ENCODE assay signal across 11 mouse cellular contexts in the genomic region with DNA sequence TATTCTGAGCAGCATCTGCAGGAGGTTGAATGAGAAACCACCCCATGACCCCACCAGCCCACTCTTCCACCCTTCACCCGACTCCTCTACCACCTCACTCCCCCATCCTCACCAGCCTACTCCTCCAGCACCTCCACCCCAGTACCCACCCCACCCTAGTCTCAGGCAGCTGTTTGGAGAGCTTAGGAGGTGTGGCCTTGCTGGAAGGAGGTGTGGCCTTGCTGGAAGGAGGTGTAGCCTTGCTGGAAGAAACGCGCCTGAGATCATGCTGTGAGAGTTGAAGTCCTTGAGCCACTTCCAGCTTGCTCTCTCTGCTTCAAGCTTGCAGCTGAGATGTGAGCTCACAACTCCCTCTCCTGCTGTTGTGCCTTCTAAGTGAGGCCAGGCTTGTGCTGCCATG. TPM values are rescaled to one million over a fixed set of nuclear protein-coding genes. Genes with fewer than 3 reads are reported as not detected.
DNase-seq lines count a peak whose midpoint lies in the region; ATAC-seq and TF ChIP-seq lines count a peak whose summit lies in the region.
"Had no signal": no experiment of that assay in that cellular context is flagged by ENCODE, and none has a peak within 500 bp of the region (broad histone marks: within the 10 kb centered on the region; RNA-seq: fewer than 3 reads in every experiment).

No protein-coding gene starts in this region.

- no peaks in the 10 kb centered on the region for H3K79me2 ChIP-seq in heart, adult 2 months (replicated peaks; ENCODE audit: control insufficient read depth, insufficient read depth, low read length)
- no peaks in the 10 kb centered on the region for H3K79me2 ChIP-seq in CH12.LX (replicated peaks; ENCODE audit: control insufficient read depth, extremely low read depth, insufficient read depth, poor library complexity, severe bottlenecking)

- H3K4me3 ChIP-seq in heart, embryonic 10.5 days: no peak overlapping the region
- H3K4me3 ChIP-seq in heart, adult 2 months: no peak overlapping the region
- no peak overlapping the region for H3K4me3 ChIP-seq in CH12.LX (replicated peaks in 1 of 3; ENCODE audit: low read depth in 2 of 3, low read length in 2 of 3, poor library complexity in 1 of 3)
- H3K4me3 ChIP-seq in lung, postnatal 0 days (ENCODE audit: low read depth, low read length): no peak overlapping the region
- no peak overlapping the region for H3K4me3 ChIP-seq in forebrain, embryonic 16.5 days (replicated peaks; ENCODE audit: low read length)
- no peak overlapping the region for H3K4me3 ChIP-seq in hindbrain, embryonic 12.5 days
- H3K4me3 ChIP-seq: embryonic facial prominence, embryonic 13.5 days; hindbrain, embryonic 13.5 days had no signal

- in situ Hi-C loops in CH12.LX (cut with MboI; ENCODE audit: low pct_ligation_motif_present, low pct_unique_long_range_greater_than_20kb, low sequenced_read_pairs): no loop called here

- TF ChIP-seq EP300 in heart, adult 2 months (IDR thresholded peaks at IDR 0.05; ENCODE audit: insufficient read depth, low read depth, low read length): no peak
- TF ChIP-seq EP300 in CH12.LX (IDR thresholded peaks at IDR 0.05; ENCODE audit: low read length): no peak
- TF ChIP-seq EP300 in lung, postnatal 0 days (IDR thresholded peaks at IDR 0.05): no peak

- peak; percentile 84 for DNase-seq in heart, embryonic 10.5 days (ENCODE audit: low spot score)
- no peak for DNase-seq in heart, adult 2 months
- peak; percentile 25 for DNase-seq in CH12.LX (ENCODE audit: extremely low read depth)
- DNase-seq in c-Kit-positive CD71-positive TER-119-negative erythroid progenitor cells, embryonic 14.5 days (ENCODE audit: low read depth): peak; percentile 30
- DNase-seq in lung, postnatal 0 days (ENCODE audit: low spot score): peak; percentile 51
- no peak for DNase-seq in heart, adult 9 months (ENCODE audit: low spot score in 2 of 2)

- no peaks in the 10 kb centered on the region for H3K4me1 ChIP-seq in heart, embryonic 10.5 days
- H3K4me1 ChIP-seq in heart, adult 2 months (ENCODE audit: control insufficient read depth, insufficient read depth, low read length): no peaks in the 10 kb centered on the region
- H3K4me1 ChIP-seq in CH12.LX (ENCODE audit: control insufficient read depth in 1 of 2, insufficient read depth in 2 of 2): peaks cover 0 to 17% of the 10 kb centered on the region in 2 experiments; a peak in 2 of 4 replicates
- H3K4me1 ChIP-seq in lung, postnatal 0 days (ENCODE audit: insufficient read depth, low read depth, low read length): no peaks in the 10 kb centered on the region
- H3K4me1 ChIP-seq in forebrain, embryonic 16.5 days (replicated peaks; ENCODE audit: control insufficient read depth, insufficient read depth, low read length): no peaks in the 10 kb centered on the region
- H3K4me1 ChIP-seq in hindbrain, embryonic 12.5 days: no peaks in the 10 kb centered on the region
- H3K4me1 ChIP-seq: embryonic facial prominence, embryonic 13.5 days; hindbrain, embryonic 13.5 days had no signal

- H3K36me3 ChIP-seq in heart, embryonic 10.5 days: no peaks in the 10 kb centered on the region
- no peaks in the 10 kb centered on the region for H3K36me3 ChIP-seq in heart, adult 2 months (ENCODE audit: control insufficient read depth, insufficient read depth, low read length)
- no peaks in the 10 kb centered on the region for H3K36me3 ChIP-seq in CH12.LX (replicated peaks in 1 of 2; ENCODE audit: control insufficient read depth in 1 of 2, insufficient read depth in 1 of 2, low read length in 1 of 2)
- H3K36me3 ChIP-seq in lung, postnatal 0 days (ENCODE audit: insufficient read depth, low read length): no peaks in the 10 kb centered on the region
- no peaks in the 10 kb centered on the region for H3K36me3 ChIP-seq in forebrain, embryonic 16.5 days (ENCODE audit: control insufficient read depth, insufficient read depth)
- no peaks in the 10 kb centered on the region for H3K36me3 ChIP-seq in hindbrain, embryonic 12.5 days
- H3K36me3 ChIP-seq: embryonic facial prominence, embryonic 13.5 days; hindbrain, embryonic 13.5 days had no signal

- H3K9ac ChIP-seq in heart, adult 2 months (ENCODE audit: low read depth, low read length): no peak overlapping the region
- no peak overlapping the region for H3K9ac ChIP-seq in CH12.LX (ENCODE audit: insufficient read depth, low read depth)
- no peak overlapping the region for H3K9ac ChIP-seq in lung, postnatal 0 days (replicated peaks; ENCODE audit: low read depth)
- no peak overlapping the region for H3K9ac ChIP-seq in forebrain, embryonic 16.5 days (replicated peaks; ENCODE audit: low read depth, low read length)
- H3K9ac ChIP-seq in hindbrain, embryonic 12.5 days: no peak overlapping the region
- H3K9ac ChIP-seq: embryonic facial prominence, embryonic 13.5 days; hindbrain, embryonic 13.5 days had no signal

- TF ChIP-seq RAD21 in CH12.LX (IDR thresholded peaks at IDR 0.05; ENCODE audit: low read depth, low read length): no peak

- no peak for TF ChIP-seq POLR2A in heart, adult 2 months (IDR thresholded peaks at IDR 0.05; ENCODE audit: insufficient read depth, low read depth, low read length)
- no peak for TF ChIP-seq POLR2A in CH12.LX (IDR thresholded peaks at IDR 0.05; ENCODE audit: low read depth, low read length)

- peak; percentile 58 for ATAC-seq in lung, postnatal 0 days
- ATAC-seq in forebrain, embryonic 16.5 days: no peak
- no peak for ATAC-seq in hindbrain, embryonic 12.5 days (ENCODE audit: low FRiP score)

- intact Hi-C loops in heart, adult 2 months (cut with DNase I): no loop called here

- H3K9me3 ChIP-seq in heart, embryonic 10.5 days: no peaks in the 10 kb centered on the region
- no peaks in the 10 kb centered on the region for H3K9me3 ChIP-seq in CH12.LX (replicated peaks; ENCODE audit: low read length)
- H3K9me3 ChIP-seq in lung, postnatal 0 days (ENCODE audit: low read length): no peaks in the 10 kb centered on the region
- no peaks in the 10 kb centered on the region for H3K9me3 ChIP-seq in forebrain, embryonic 16.5 days (ENCODE audit: control insufficient read depth, low read length)
- H3K9me3 ChIP-seq in hindbrain, embryonic 12.5 days (replicated peaks): no peaks in the 10 kb centered on the region
- H3K9me3 ChIP-seq: embryonic facial prominence, embryonic 13.5 days; hindbrain, embryonic 13.5 days had no signal

- H3K27me3 ChIP-seq in heart, embryonic 10.5 days (ENCODE audit: insufficient read depth, poor library complexity, severe bottlenecking): no peaks in the 10 kb centered on the region; the same call in 1 of the 2 replicates
- no peaks in the 10 kb centered on the region for H3K27me3 ChIP-seq in heart, adult 2 months (ENCODE audit: control insufficient read depth, insufficient read depth, low read length)
- peaks cover 61% of the 10 kb centered on the region for H3K27me3 ChIP-seq in CH12.LX (replicated peaks)
- no peaks in the 10 kb centered on the region for H3K27me3 ChIP-seq in lung, postnatal 0 days (replicated peaks; ENCODE audit: insufficient read depth, low read length)
- no peaks in the 10 kb centered on the region for H3K27me3 ChIP-seq in forebrain, embryonic 16.5 days (replicated peaks; ENCODE audit: control insufficient read depth, insufficient read depth, low read length)
- H3K27me3 ChIP-seq in hindbrain, embryonic 12.5 days: no peaks in the 10 kb centered on the region
- H3K27me3 ChIP-seq: embryonic facial prominence, embryonic 13.5 days; hindbrain, embryonic 13.5 days had no signal

- WGBS in heart, embryonic 10.5 days: 12% methylated on average over 3 of the region's 3 CpGs
- WGBS in heart, adult 2 months: 26% methylated on average over 3 of the region's 3 CpGs
- WGBS in lung, postnatal 0 days: 25% methylated on average over 3 of the region's 3 CpGs
- 25% methylated on average over 3 of the region's 3 CpGs for WGBS in forebrain, embryonic 16.5 days
- 25% methylated on average over 3 of the region's 3 CpGs for WGBS in hindbrain, embryonic 12.5 days

- dilution Hi-C loops in CH12.LX (cut with MboI; ENCODE audit: extremely low pct_ligation_motif_present, extremely low pct_unique_long_range_greater_than_20kb, low sequenced_read_pairs): no loop called here

- no peak for TF ChIP-seq CTCF in heart, adult 2 months (IDR thresholded peaks at IDR 0.05)
- TF ChIP-seq CTCF in CH12.LX (conservative IDR thresholded peaks at IDR 0.05 in 1 of 2, IDR thresholded peaks at IDR 0.05 in 1 of 2; ENCODE audit: low read depth in 2 of 2, low read length in 2 of 2): no peak
- TF ChIP-seq CTCF in lung, postnatal 0 days (IDR thresholded peaks at IDR 0.05): no peak

- H3K27ac ChIP-seq in heart, embryonic 10.5 days: no peak overlapping the region
- no peak overlapping the region for H3K27ac ChIP-seq in heart, adult 2 months
- no peak overlapping the region for H3K27ac ChIP-seq in CH12.LX (ENCODE audit: insufficient read depth, low read depth)
- no peak overlapping the region for H3K27ac ChIP-seq in lung, postnatal 0 days (ENCODE audit: low read length)
- no peak overlapping the region for H3K27ac ChIP-seq in forebrain, embryonic 16.5 days (ENCODE audit: low read length)
- no peak overlapping the region for H3K27ac ChIP-seq in hindbrain, embryonic 12.5 days
- H3K27ac ChIP-seq: embryonic facial prominence, embryonic 13.5 days; hindbrain, embryonic 13.5 days; macrophage had no signal

- H3K4me2 ChIP-seq in CH12.LX (ENCODE audit: insufficient read depth, low read depth, poor library complexity, severe bottlenecking): no peak overlapping the region
- H3K4me2 ChIP-seq in lung, postnatal 0 days (replicated peaks; ENCODE audit: low read depth, low read length): no peak overlapping the region
- no peak overlapping the region for H3K4me2 ChIP-seq in forebrain, embryonic 16.5 days (ENCODE audit: low read length)
- H3K4me2 ChIP-seq in hindbrain, embryonic 12.5 days (replicated peaks): no peak overlapping the region
- H3K4me2 ChIP-seq: embryonic facial prominence, embryonic 13.5 days; hindbrain, embryonic 13.5 days had no signal

TF ChIP-seq in CH12.LX, 34 proteins besides CTCF, POLR2A, EP300 and RAD21:
- TF ChIP-seq ELF1 (IDR thresholded peaks at IDR 0.05; ENCODE audit: low read depth, low read length) (no peak), POLR2AphosphoS2 (IDR thresholded peaks at IDR 0.05; ENCODE audit: low read depth, low read length) (no peak), ZNF384 (IDR thresholded peaks at IDR 0.05; ENCODE audit: low read depth, low read length) (no peak), E2F4 (IDR thresholded peaks at IDR 0.05; ENCODE audit: insufficient replicate concordance, low read depth, low read length) (no peak)

RNA-seq across cellular contexts. Expression of a gene that starts 26.1 kb away (rescaled TPM):
- 10.8 and 11.6 TPM in 2 replicates for polyA plus RNA-seq in heart, embryonic 10.5 days (2016; fragmentation: Nextera tagmentation; extraction: Ambion mirVana)
- 1 to 10 TPM; 3.0 to 4.4 TPM for total RNA-seq in heart, adult 2 months (2021)
- polyA plus RNA-seq in heart, adult 2 months (2012; rRNA removed): 4.6 and 5.2 TPM in 2 replicates
- 5.0 and 7.9 TPM in 2 replicates for total RNA-seq in CH12.LX (2012; rRNA removed)
- 8.7 and 8.9 TPM in 2 replicates for total RNA-seq in CH12.LX (2014; rRNA removed)
- 6.6 and 6.7 TPM in 2 replicates for polyA plus RNA-seq in CH12.LX (2012; ENCODE audit: insufficient read length, low read depth)
- polyA plus RNA-seq in lung, postnatal 0 days (2015; fragmentation: Nextera tagmentation; extraction: Ambion mirVana): 4.2 and 5.6 TPM in 2 replicates
- 4.5 and 4.8 TPM in 2 replicates for polyA plus RNA-seq in forebrain, embryonic 16.5 days (2015; fragmentation: Nextera tagmentation; extraction: Ambion mirVana)
- polyA plus RNA-seq in hindbrain, embryonic 12.5 days (2016; fragmentation: Nextera tagmentation; extraction: Ambion mirVana): 9.3 and 10.7 TPM in 2 replicates

Comparison
In these comparisons a context has a peak if more than half of its experiments do, and no peak if none do; other contexts are left out.
1. DNase-seq: peak in heart, embryonic 10.5 days (single experiment), CH12.LX (single experiment), c-Kit-positive CD71-positive TER-119-negative erythroid progenitor cells, embryonic 14.5 days (single experiment) and lung, postnatal 0 days (single experiment); none in heart, adult 2 months (0 of 2) and heart, adult 9 months (0 of 2).